Mouse (Mus musculus) mouse embryonic stem cell (cell line): Measurements from ENCODE around the gene Zfp202.
"Not testable (repeated sequence)": the region's sequence is repeated elsewhere in the genome, so short reads cannot be mapped to it uniquely, and the experiment has no call there.

Experiments used
- in situ Hi-C, 2 experiments: fragments of 300-500 bp; cut with MboI; formaldehyde crosslinking; loops; 1 replicate in 1 of 2; 3 replicates in 1 of 2; pipeline ENCODE4 v1.14.3; 2019 to 2020; ENCODE audit warnings: low sequenced_read_pairs in 2 of 2, low pct_unique_long_range_greater_than_20kb in 1 of 2, mixed read lengths in 1 of 2; ENCODE audit not compliant: unreplicated experiment in 1 of 2

The Zfp202 gene

GRCm38 (mm10) chr9:40192098-40193038, at the start of gene Zfp202:
Zfp202 (plus strand) TSS chr9:40192316.
- in situ Hi-C loops = no loop called here

DNA sequence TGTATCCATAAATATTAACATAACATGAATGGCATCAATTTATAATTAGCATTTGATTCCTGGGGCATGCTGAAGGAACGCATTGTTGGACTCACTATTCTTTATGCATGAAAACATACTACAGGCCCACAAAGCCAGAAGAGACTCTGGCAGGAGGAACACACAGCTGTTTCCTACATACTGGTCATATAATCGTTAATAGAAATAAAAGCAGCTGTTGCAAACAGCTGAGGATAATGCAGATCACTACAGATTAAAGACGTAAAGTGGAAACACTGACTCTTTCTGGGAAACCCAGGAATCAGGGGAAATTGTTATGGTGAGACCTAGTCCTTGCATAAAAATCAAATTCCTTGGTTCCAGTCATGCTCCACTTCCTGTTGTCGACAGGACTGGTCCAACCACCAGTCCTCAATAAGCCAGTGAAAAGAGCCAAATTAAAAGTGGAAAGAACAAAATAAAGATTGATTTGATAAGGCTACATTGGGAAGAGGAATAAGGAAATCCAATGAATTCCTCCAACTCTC, 36.9 kb upstream of the Zfp202 start:
- in situ Hi-C loops = no loop called here

DNA sequence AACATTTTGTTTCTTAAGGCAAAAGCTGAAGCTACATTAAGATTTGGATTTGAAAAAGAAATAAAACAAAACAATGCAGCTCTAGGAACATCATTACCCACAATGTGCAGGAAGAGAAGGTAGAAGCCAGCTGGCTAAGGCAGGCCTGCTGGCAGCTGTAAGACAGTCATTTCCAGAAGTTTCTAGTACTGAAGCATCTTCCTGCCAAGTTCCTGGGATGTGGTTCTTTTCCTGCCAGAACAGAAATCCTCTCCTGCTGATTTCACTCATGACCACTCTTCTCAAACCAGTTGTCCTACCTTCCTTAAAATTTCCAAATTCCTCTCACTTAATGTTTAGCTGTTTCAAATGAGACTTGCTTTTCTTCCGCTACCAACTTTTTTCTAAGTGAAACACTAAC, 25.7 kb upstream of the Zfp202 start:
- in situ Hi-C loops = no loop called here

DNA sequence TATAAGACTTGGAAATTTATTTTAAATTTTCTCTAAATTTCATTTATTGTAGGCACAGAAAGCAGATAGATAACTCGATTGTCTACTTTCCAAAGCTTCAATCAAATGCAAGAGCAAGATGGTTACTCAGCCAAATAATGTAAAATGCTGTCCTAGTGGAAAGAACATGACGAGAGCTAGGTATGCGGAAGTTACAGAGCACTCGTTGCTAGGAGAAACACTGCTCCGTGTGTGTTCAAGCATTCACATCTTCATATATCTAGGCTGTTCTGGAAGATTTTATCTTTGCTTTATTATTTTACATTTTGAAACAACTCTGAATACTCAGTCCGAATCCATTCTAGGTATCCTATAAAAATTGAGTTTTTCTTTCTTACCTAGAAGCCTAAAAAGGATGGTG, 15.1 kb upstream of the Zfp202 start:
- in situ Hi-C loops = no loop called here

GRCm38 (mm10) chr9:40180620-40181019, 11.5 kb upstream of the Zfp202 start, which contains the start of gene Olfr986:
Olfr986 (plus strand) TSS chr9:40180920.
- in situ Hi-C loops = no loop called here

GRCm38 (mm10) chr9:40185166-40185565, 7.0 kb upstream of the Zfp202 start:
- in situ Hi-C loops = not testable (repeated sequence)

DNA sequence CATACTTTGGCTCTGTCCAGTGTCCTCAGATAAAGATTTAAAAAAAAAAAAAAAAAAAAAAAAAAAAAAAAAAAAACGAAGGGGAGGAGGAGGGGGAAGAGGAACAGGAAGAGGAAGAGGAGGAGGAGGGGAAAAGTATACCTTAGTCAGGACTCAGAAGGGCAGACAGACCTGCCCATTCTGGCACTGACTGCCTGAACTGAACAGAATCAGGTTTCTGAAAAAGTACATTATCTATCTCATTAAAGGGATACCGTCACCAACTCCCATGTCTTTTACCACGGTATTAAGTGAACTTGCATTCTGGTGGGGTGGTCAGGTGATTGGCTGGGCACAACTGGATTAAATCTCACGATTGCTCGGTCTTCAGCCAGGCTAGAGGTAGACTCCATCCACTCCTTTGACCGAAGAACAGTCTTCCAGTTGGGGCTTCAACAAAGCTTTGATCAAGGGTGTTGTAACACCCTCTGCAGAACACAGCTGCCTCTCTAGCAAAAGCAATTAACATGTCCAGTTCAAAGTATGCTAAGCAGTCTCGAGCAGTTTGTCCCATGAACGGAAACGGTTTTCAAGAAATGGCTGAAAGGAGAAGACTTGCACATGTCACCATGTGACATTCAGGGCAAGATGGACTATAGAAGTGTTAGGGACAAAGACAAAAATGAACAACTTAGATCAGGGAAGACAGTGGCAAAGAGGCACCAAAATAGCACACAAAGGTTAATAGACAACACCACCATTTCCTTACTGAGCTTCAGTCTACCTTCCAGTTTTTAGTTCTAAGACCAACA, 835 bp upstream of the Zfp202 start:
- in situ Hi-C loops = no loop called here

GRCm38 (mm10) chr9:40195981-40196380, 3.9 kb downstream of the Zfp202 start:
- in situ Hi-C loops = no loop called here

DNA sequence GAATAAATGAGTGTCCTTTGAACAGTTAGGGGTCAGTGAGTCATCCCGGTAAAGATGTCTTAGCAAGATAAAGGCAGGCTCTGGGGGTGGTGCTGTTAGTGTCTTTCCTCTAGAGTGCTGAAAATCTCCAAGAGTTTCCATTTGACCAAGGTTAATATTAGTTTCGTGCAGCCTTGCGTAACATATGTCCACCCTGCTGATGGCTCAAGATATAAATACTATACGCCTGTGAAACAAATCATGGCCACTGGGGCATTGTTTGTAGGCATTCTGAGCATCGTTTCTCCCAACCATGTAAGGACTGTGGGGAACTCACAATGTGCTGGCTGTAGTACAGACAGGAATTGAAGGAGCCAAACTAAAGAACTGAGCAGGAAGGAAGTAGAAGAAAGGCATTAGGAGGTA, 14.4 kb downstream of the Zfp202 start:
- in situ Hi-C loops = no loop called here

DNA sequence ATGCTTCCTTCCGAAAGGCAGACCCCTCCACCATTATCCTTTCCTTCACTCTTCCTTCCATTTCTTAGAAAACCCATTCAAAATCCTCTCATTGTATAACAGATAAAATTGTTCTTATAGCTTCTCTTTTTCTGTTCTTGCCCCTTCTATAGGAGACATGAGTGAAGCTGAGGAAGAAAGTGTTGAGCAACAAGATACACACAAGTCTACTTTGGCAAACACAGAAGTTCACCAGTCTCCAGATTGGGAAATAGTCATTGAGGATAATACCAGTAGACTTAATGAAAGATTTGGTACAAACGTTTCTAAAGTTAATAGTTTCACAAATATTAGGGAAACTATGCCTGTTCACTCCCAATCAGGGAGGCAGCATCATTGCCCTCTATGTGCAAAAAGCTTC, 18.6 kb downstream of the Zfp202 start:
- in situ Hi-C loops = no loop called here

DNA sequence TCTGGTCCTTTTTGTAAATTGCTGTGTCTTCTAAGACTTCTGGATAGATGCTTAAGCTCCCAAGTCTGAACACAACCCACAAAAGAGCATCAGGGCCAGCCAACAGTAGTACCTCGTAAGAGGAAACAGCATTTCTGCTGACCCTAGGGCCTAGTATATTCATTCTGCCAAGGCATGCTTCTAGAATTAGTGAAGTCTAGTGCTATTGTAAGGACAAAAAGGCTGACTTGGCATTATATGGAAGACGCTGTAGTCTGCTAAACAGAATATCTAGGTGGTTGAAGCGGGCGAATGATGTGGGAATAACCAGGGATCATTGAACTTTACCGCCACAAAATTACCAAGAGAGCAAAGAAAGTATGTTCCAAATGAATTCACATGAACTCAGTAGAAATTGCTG, 21.9 kb downstream of the Zfp202 start:
- in situ Hi-C loops = no loop called here

DNA sequence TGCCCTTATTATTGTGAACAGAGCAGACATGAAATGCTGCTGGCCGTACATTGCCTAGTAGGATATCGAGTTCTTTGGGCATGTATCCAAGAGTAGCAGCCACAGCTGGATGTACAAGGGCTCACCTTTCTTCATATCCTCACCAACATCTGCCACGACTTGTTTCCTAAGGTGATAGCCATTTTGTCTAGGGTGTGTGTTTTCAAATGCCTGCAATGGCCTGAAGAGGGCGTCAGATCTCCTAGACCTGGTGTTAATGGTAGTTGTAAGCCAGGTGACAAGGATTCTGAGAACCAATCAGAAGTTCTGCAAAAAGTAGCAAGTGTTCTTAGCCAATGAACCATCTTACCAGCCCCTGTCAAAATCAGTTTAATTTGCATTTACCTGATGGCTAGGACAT, 24.5 kb downstream of the Zfp202 start:
- in situ Hi-C loops = no loop called here

GRCm38 (mm10) chr9:40224289-40224688, 32.2 kb downstream of the Zfp202 start:
- in situ Hi-C loops = no loop called here

GRCm38 (mm10) chr9:40227874-40228789, 36.0 kb downstream of the Zfp202 start:
- in situ Hi-C loops = loop anchor here in 1 of 2 experiments (25.0 kb wide), 1 partner anchor 559 kb away; no protein-coding TSS in a partner anchor

- in situ Hi-C loops = loop anchor here in 1 of 2 experiments (25.0 kb wide), 1 partner anchor 558 kb away; no protein-coding TSS in a partner anchor
Observed at GRCm38 (mm10) chr9:40228804-40229331, 36.8 kb downstream of the Zfp202 start.

DNA sequence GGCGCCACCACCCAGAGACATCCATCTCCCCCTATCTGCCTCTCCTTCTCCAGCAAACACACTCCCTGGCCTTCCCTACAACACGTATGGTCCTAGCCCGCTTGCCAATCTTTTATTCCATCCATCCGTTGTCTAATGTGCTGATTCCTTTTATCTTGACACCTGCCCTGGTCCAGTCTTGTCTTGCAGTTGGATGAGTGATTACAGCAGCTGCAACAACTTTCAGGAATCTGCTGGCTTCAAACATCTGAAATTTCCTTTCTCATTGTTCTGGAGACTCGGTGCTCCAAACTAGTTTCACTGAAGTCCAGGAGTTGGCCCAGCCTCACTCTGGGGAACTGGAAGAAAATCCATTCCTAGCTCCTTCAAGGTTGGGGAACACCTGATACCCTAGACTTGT, 37.4 kb downstream of the Zfp202 start:
- in situ Hi-C loops = loop anchor here in 1 of 2 experiments (25.0 kb wide), 1 partner anchor 558 kb away; no protein-coding TSS in a partner anchor

- in situ Hi-C loops = loop anchor here in 1 of 2 experiments (25.0 kb wide), 1 partner anchor 556 kb away; no protein-coding TSS in a partner anchor
Observed at GRCm38 (mm10) chr9:40231019-40231418, 38.9 kb downstream of the Zfp202 start.
